Mouse (Mus musculus) limb, embryonic 14.5 days (tissue): ENCODE measurements around the gene Iglon5. TPM values are rescaled to one million over a fixed set of nuclear protein-coding genes. Genes with fewer than 3 reads are reported as not detected.

Source experiments
- ATAC-seq: fragments of 200-750 bp; cut with Nextera tagmentation; 2 replicates; pipeline ENCODE4 v1.8.0; 2017; ENCODE audit warnings: low read depth, moderate number of reproducible peaks, moderate TSS enrichment; ENCODE audit not compliant: low FRiP score
- DNase-seq: peaks from one replicate; pipeline ENCODE4 v3.0.0-alpha.2; 2015; ENCODE audit warnings: low spot score
- H3K27ac ChIP-seq: fragments of 300-500 bp; sonication (generic); replicated peaks from 2 replicates; pipeline ENCODE4 v1.5.1; 2014; ENCODE audit warnings: low read depth, mild to moderate bottlenecking, low read length, moderate library complexity, mixed read lengths
- H3K27me3 ChIP-seq: fragments of 300-500 bp; sonication (generic); 2 replicates; pipeline ENCODE4 v1.6.1; 2014; ENCODE audit warnings: low read length, mixed read lengths; ENCODE audit not compliant: control insufficient read depth, insufficient read depth
- H3K36me3 ChIP-seq: fragments of 300-500 bp; sonication (generic); 2 replicates; pipeline ENCODE4 v1.6.1; 2014; ENCODE audit warnings: mild to moderate bottlenecking, low read length, moderate library complexity, mixed read lengths; ENCODE audit not compliant: control insufficient read depth, insufficient read depth
- H3K4me1 ChIP-seq: fragments of 300-500 bp; sonication (generic); 2 replicates; pipeline ENCODE4 v1.6.1; 2014; ENCODE audit warnings: antibody characterized with exemption, low read length, mixed read lengths; ENCODE audit not compliant: control insufficient read depth, insufficient read depth
- H3K4me2 ChIP-seq: fragments of 300-500 bp; sonication (generic); replicated peaks from 2 replicates; pipeline ENCODE4 v1.6.1; 2014; ENCODE audit warnings: low read depth, mild to moderate bottlenecking, low read length, moderate library complexity; ENCODE audit not compliant: severe bottlenecking
- H3K4me3 ChIP-seq: fragments of 300-500 bp; sonication (generic); replicated peaks from 2 replicates; pipeline ENCODE4 v1.5.1; 2014; ENCODE audit warnings: low read length
- H3K9ac ChIP-seq: fragments of 300-500 bp; sonication (generic); 2 replicates; pipeline ENCODE4 v1.6.1; 2014; ENCODE audit warnings: mild to moderate bottlenecking, low read depth, low read length, moderate library complexity; ENCODE audit not compliant: severe bottlenecking
- H3K9me3 ChIP-seq: fragments of 300-500 bp; sonication (generic); 2 replicates; pipeline ENCODE4 v1.6.1; 2016; ENCODE audit warnings: low read length; ENCODE audit not compliant: control insufficient read depth
- POLR2A ChIP-seq: fragments of 200-500 bp; IDR thresholded peaks from 2 replicates; pipeline ENCODE4 v1.8.0; 2012; ENCODE audit warnings: inconsistent platforms, mild to moderate bottlenecking, moderate library complexity, borderline replicate concordance; ENCODE audit not compliant: insufficient read depth, insufficient read length; ENCODE audit errors: extremely low read depth
- WGBS: fragments of 180-500 bp; shearing (Covaris S2); extraction: QIAGEN DNeasy Blood & Tissue Kit; methylation state at CpG from one replicate; pipeline ENCODE4 v1.1.7; 2014; 5-methylcytosine and 5-hydroxymethylcytosine counted together
- microRNA-seq: library from miRNA; unstranded; fragments of <30 nt; microRNA quantifications from one replicate; pipeline ENCODE4, GENCODE M21; 2016
- polyA plus RNA-seq, 2 experiments: library from polyadenylated mRNA; depleted of rRNA in 1 of 2; stranded (reverse) in 1 of 2; unstranded in 1 of 2; fragments of >200 nt; fragmentation: Nextera tagmentation in 1 of 2; extraction: Ambion mirVana in 1 of 2; gene quantifications; 2 replicates each; pipeline versions ENCODE4 v1.2.1 to v1.2.3; 2012 to 2014

The Iglon5 gene
- polyA plus RNA-seq, 2 experiments: 1.1 to 25.1 TPM

DNA sequence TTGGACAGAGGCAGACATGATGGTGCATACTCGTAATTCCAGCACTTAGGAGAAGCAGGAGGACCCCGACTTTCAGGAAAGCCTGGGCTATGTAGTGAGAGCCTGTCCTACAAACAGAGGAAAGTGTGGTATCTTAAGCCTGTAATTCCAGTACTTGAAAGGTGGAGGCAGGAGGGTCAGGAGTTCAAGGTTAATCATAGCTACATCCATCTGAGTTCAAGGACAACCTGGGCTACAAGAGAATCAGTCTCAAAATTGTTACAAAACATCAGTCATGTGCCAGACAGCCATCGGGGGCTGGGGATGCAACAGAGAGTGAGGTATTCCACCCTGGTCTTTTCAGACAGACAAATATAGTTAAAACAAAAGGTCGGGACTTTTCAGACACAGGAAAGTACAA, 57.0 kb downstream of the Iglon5 start:
- H3K27me3 ChIP-seq: no peaks in the 10 kb centered on the region
- 73% methylated on average over 4 of the region's 4 CpGs for WGBS
- ATAC-seq: no peak
- H3K4me2 ChIP-seq: no peak overlapping the region
- no peak overlapping the region for H3K9ac ChIP-seq
- no peaks in the 10 kb centered on the region for H3K4me1 ChIP-seq
- H3K27ac ChIP-seq: no peak overlapping the region
- no peaks in the 10 kb centered on the region for H3K9me3 ChIP-seq
- no peak for TF ChIP-seq POLR2A
- DNase-seq: no peak
- H3K36me3 ChIP-seq: no peaks in the 10 kb centered on the region
- H3K4me3 ChIP-seq: no peak overlapping the region

DNA sequence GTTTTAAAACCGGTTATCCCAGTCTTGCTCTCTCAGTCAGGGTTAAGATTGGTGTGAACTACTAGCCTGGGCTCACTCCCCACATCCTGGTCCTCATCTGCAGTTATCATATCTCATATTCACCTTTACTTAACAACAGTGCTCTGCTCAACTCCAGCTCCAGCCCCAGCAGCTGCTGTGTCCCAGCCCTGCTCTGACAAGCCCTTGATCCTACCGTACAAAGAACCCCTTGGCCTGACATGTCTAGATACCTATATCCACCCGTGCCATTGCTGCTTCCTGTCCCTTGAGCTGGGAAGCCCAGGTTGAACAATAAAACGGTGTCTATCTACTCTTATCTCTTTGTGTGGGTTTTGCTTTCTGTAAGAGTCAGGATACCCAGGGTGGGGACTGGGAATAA, 60.4 kb downstream of the Iglon5 start:
- 56% methylated on average over 4 of the region's 4 CpGs for WGBS
- H3K9me3 ChIP-seq: no peaks in the 10 kb centered on the region
- no peak overlapping the region for H3K4me2 ChIP-seq
- TF ChIP-seq POLR2A: no peak
- H3K4me1 ChIP-seq: no peaks in the 10 kb centered on the region
- no peak overlapping the region for H3K4me3 ChIP-seq
- no peaks in the 10 kb centered on the region for H3K36me3 ChIP-seq
- no peak overlapping the region for H3K27ac ChIP-seq
- no peaks in the 10 kb centered on the region for H3K27me3 ChIP-seq
- ATAC-seq (no peak), DNase-seq (no peak)
- no peak overlapping the region for H3K9ac ChIP-seq

DNA sequence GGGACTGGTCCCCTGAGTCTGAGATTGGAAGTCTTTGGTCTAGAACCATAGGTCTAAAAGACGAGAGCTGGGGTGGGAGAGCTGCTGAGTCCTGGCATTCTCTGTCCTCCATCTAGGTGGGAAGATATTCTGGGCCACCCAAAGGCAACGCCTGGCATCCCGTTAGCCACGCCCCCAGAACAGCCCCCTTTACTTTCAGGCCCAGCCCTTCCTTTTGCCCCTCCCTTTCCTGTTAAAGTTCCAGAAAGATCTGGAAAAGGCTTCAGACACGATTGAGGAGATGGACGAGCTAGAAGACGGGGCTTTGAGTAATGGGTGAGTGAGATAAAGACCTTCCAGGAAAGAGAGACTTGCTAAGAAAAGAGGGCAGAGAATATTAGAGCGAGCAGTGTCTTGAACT, 62.5 kb downstream of the Iglon5 start, which contains the start of gene Lim2:
Gene Lim2, plus strand, starts transcription at position 265 of the 400 bp plus-strand sequence.
- Histone ChIP-seq H3K27me3 (no peaks in the 10 kb centered on the region), H3K36me3 (no peaks in the 10 kb centered on the region), H3K27ac (no peak within 1 kb of the TSS), H3K4me2 (no peak within 1 kb of the TSS), H3K9me3 (no peaks in the 10 kb centered on the region), H3K4me3 (no peak within 1 kb of the TSS), H3K9ac (no peak within 1 kb of the TSS), H3K4me1 (no peaks in the 10 kb centered on the region)
- ATAC-seq: no peak
- TF ChIP-seq POLR2A: no peak
- no peak for DNase-seq
- WGBS: 88% methylated on average over 8 of the region's 8 CpGs

DNA sequence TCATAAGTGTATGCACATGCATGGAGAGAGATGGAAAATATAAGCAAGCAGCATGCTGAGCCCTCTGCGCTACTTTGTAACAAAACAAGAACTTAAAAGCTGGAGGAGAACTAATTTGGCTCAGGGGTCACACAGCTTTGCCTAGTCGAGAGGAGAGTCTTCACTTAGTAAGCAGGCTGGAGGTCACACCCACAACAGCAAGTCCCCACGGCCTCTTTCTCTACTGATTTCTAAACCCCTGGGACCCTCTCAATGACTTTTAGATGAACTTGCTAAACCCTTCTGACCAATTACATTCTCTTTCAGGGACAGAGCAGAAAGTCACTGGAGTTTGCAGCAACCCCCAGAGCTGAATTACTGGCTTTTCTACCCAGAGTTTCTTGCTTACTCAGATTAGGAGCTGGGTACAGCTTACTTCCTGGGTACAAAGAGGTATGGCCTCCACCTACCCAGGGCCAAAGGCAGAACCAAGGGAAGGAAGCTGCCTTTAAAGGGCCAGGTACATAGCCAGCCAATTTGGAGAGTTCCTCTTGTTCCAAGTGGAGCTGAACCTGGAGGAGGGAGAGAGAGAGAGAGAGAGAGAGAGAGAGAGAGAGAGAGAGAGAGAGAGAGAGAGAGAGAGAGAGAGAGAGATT, 65.8 kb downstream of the Iglon5 start:
- Histone ChIP-seq H3K4me1 (no peaks in the 10 kb centered on the region), H3K27ac (no peak overlapping the region), H3K36me3 (no peaks in the 10 kb centered on the region), H3K9me3 (no peaks in the 10 kb centered on the region), H3K9ac (no peak overlapping the region), H3K4me2 (no peak overlapping the region), H3K27me3 (no peaks in the 10 kb centered on the region), H3K4me3 (no peak overlapping the region)
- no peak for ATAC-seq
- TF ChIP-seq POLR2A: no peak
- no peak for DNase-seq
- 55% methylated on average over 3 of the region's 3 CpGs for WGBS

DNA sequence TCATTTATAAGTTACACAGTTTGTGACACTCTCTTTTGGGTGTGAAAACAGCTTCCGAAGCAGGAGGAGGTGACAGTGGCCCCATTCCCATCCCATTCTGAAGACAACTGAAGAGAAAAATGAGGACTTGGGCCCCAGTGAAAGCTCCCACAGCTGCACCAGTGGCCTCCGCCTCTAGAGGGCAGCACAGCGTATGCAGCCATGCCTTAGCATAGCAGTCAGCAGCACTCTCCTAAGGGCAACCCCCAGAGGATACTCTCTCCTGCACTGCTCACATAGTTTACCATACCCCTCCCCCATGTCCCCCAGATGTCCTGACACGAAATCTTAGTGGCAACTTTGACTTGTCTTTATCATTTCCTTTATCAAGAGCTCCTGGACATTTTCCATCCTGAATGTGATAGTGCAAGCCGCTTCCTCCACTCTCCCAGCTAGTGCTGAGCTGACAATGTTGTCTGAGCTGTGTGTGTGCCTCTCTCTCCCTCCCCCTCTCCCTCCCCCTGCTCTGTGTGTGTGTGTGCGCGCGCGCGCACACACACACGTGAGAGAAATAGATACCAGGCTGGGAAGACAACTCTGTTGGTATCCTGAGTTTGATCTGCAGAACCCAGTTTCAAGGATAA, 66.8 kb downstream of the Iglon5 start:
- H3K9ac ChIP-seq: peak overlapping the region; percentile 28; the same call in 1 of the 2 replicates
- no peak for TF ChIP-seq POLR2A
- no peaks in the 10 kb centered on the region for H3K36me3 ChIP-seq
- no peak overlapping the region for H3K4me3 ChIP-seq
- H3K27ac ChIP-seq: no peak overlapping the region
- WGBS: 18% methylated on average over 11 of the region's 11 CpGs
- no peaks in the 10 kb centered on the region for H3K9me3 ChIP-seq
- peak; percentile 79 for ATAC-seq
- DNase-seq: peak; percentile 86
- peak overlapping the region; percentile 21; the same call in 1 of the 2 replicates for H3K4me2 ChIP-seq
- H3K4me1 ChIP-seq: no peaks in the 10 kb centered on the region
- no peaks in the 10 kb centered on the region for H3K27me3 ChIP-seq

Small RNA genes within 50 kb of the gene (microRNA-seq; reads per million reads assigned to microRNA genes)
- not detected for gene Mir7051

Other genes starting within 250 kb of the Iglon5 start
- gene Zfp715, start 176.8 kb downstream of the Iglon5 start, polyA plus RNA-seq (2012; rRNA removed): 10.7 and 14.1 TPM in 2 replicates
- 16.2 and 17.9 TPM in 2 replicates for gene Zfp715, start 176.8 kb downstream of the Iglon5 start, polyA plus RNA-seq (2014; fragmentation: Nextera tagmentation; extraction: Ambion mirVana)
- 0.19 and 0.28 TPM in 2 replicates for gene Siglecf, start 138.7 kb downstream of the Iglon5 start, polyA plus RNA-seq (2012; rRNA removed)
- 0.18 and 0.28 TPM in 2 replicates for gene Siglecf, start 138.7 kb downstream of the Iglon5 start, polyA plus RNA-seq (2014; fragmentation: Nextera tagmentation; extraction: Ambion mirVana)
- gene Siglecg, start 81.9 kb downstream of the Iglon5 start, polyA plus RNA-seq (2012; rRNA removed): 0.13 and 0.29 TPM in 2 replicates
- gene Siglecg, start 81.9 kb downstream of the Iglon5 start, polyA plus RNA-seq (2014; fragmentation: Nextera tagmentation; extraction: Ambion mirVana): 0.07 and 0.33 TPM in 2 replicates
- not detected in 2 replicates for gene Lim2, start 62.4 kb downstream of the Iglon5 start, polyA plus RNA-seq (2012; rRNA removed)
- not detected in 2 replicates for gene Lim2, start 62.4 kb downstream of the Iglon5 start, polyA plus RNA-seq (2014; fragmentation: Nextera tagmentation; extraction: Ambion mirVana)
- 0.68 and 0.88 TPM in 2 replicates for gene Nkg7, start 53.0 kb downstream of the Iglon5 start, polyA plus RNA-seq (2012; rRNA removed)
- gene Nkg7, start 53.0 kb downstream of the Iglon5 start, polyA plus RNA-seq (2014; fragmentation: Nextera tagmentation; extraction: Ambion mirVana): 1.7 and 2.3 TPM in 2 replicates
- gene Cldnd2, start 49.3 kb downstream of the Iglon5 start, polyA plus RNA-seq (2012; rRNA removed): not detected in 2 replicates
- not detected in 2 replicates for gene Cldnd2, start 49.3 kb downstream of the Iglon5 start, polyA plus RNA-seq (2014; fragmentation: Nextera tagmentation; extraction: Ambion mirVana)
- gene Etfb, start 46.0 kb downstream of the Iglon5 start, polyA plus RNA-seq (2012; rRNA removed): 93.3 and 153 TPM in 2 replicates
- gene Etfb, start 46.0 kb downstream of the Iglon5 start, polyA plus RNA-seq (2014; fragmentation: Nextera tagmentation; extraction: Ambion mirVana): 280 and 301 TPM in 2 replicates
- 1.0 and 3.2 TPM in 2 replicates for gene Gm45233, start 45.9 kb downstream of the Iglon5 start, polyA plus RNA-seq (2012; rRNA removed)
- gene Gm45233, start 45.9 kb downstream of the Iglon5 start, polyA plus RNA-seq (2014; fragmentation: Nextera tagmentation; extraction: Ambion mirVana): 0.26 and 0.63 TPM in 2 replicates
- gene Vsig10l, start 26.9 kb downstream of the Iglon5 start, polyA plus RNA-seq (2012; rRNA removed): 6.6 and 8.4 TPM in 2 replicates
- 4.0 and 5.0 TPM in 2 replicates for gene Vsig10l, start 26.9 kb downstream of the Iglon5 start, polyA plus RNA-seq (2014; fragmentation: Nextera tagmentation; extraction: Ambion mirVana)
- gene 4931406B18Rik, start 15.9 kb upstream of the Iglon5 start, polyA plus RNA-seq (2012; rRNA removed): not detected in 2 replicates
- not detected in 2 replicates for gene 4931406B18Rik, start 15.9 kb upstream of the Iglon5 start, polyA plus RNA-seq (2014; fragmentation: Nextera tagmentation; extraction: Ambion mirVana)
- 2.4 and 3.0 TPM in 2 replicates for gene Cd33, start 54.4 kb upstream of the Iglon5 start, polyA plus RNA-seq (2012; rRNA removed)
- gene Cd33, start 54.4 kb upstream of the Iglon5 start, polyA plus RNA-seq (2014; fragmentation: Nextera tagmentation; extraction: Ambion mirVana): 2.9 and 3.1 TPM in 2 replicates
- gene Zfp658, start 72.2 kb upstream of the Iglon5 start, polyA plus RNA-seq (2012; rRNA removed): 4.9 and 5.7 TPM in 2 replicates
- 3.6 and 3.8 TPM in 2 replicates for gene Zfp658, start 72.2 kb upstream of the Iglon5 start, polyA plus RNA-seq (2014; fragmentation: Nextera tagmentation; extraction: Ambion mirVana)
- 5.8 and 6.7 TPM in 2 replicates for gene Zfp719, start 89.5 kb upstream of the Iglon5 start, polyA plus RNA-seq (2012; rRNA removed)
- gene Zfp719, start 89.5 kb upstream of the Iglon5 start, polyA plus RNA-seq (2014; fragmentation: Nextera tagmentation; extraction: Ambion mirVana): 13.1 and 16.0 TPM in 2 replicates
- gene Zfp819, start 117.1 kb upstream of the Iglon5 start, polyA plus RNA-seq (2012; rRNA removed): 0.04 and 0.11 TPM in 2 replicates
- gene Zfp819, start 117.1 kb upstream of the Iglon5 start, polyA plus RNA-seq (2014; fragmentation: Nextera tagmentation; extraction: Ambion mirVana): 0.19 TPM in 1 of 2 replicates, not detected in the other
- gene Ceacam18, start 144.6 kb upstream of the Iglon5 start, polyA plus RNA-seq (2012; rRNA removed): not detected in 2 replicates
- gene Ceacam18, start 144.6 kb upstream of the Iglon5 start, polyA plus RNA-seq (2014; fragmentation: Nextera tagmentation; extraction: Ambion mirVana): not detected in 2 replicates
- 0.65 and 1.1 TPM in 2 replicates for gene Siglece, start 170.1 kb upstream of the Iglon5 start, polyA plus RNA-seq (2012; rRNA removed)
- gene Siglece, start 170.1 kb upstream of the Iglon5 start, polyA plus RNA-seq (2014; fragmentation: Nextera tagmentation; extraction: Ambion mirVana): 0.55 and 1.1 TPM in 2 replicates
- gene Ctu1, start 181.9 kb upstream of the Iglon5 start, polyA plus RNA-seq (2012; rRNA removed): 13.4 and 15.8 TPM in 2 replicates
- gene Ctu1, start 181.9 kb upstream of the Iglon5 start, polyA plus RNA-seq (2014; fragmentation: Nextera tagmentation; extraction: Ambion mirVana): 11.2 and 12.0 TPM in 2 replicates
- gene Klk14, start 200.3 kb upstream of the Iglon5 start, polyA plus RNA-seq (2012; rRNA removed): 0.14 and 0.20 TPM in 2 replicates
- gene Klk14, start 200.3 kb upstream of the Iglon5 start, polyA plus RNA-seq (2014; fragmentation: Nextera tagmentation; extraction: Ambion mirVana): not detected in 2 replicates
- gene Klk13, start 222.5 kb upstream of the Iglon5 start, polyA plus RNA-seq (2012; rRNA removed): 1.7 and 1.8 TPM in 2 replicates
- 2.9 and 3.7 TPM in 2 replicates for gene Klk13, start 222.5 kb upstream of the Iglon5 start, polyA plus RNA-seq (2014; fragmentation: Nextera tagmentation; extraction: Ambion mirVana)